Mouse (Mus musculus) thymus, postnatal 0 days (tissue): Measurements from ENCODE around the gene Cyp4f18. TPM values are rescaled to one million over a fixed set of nuclear protein-coding genes. Genes with fewer than 3 reads are reported as not detected.
A peak's percentile ranks its signal among the peaks of the same experiment; 100 is the strongest.
"Not testable (repeated sequence)": the region's sequence is repeated elsewhere in the genome, so short reads cannot be mapped to it uniquely, and the experiment has no call there.

Experiments
- DNase-seq: peaks from one replicate; pipeline ENCODE4 v3.0.0-alpha.2; 2015; ENCODE audit warnings: low spot score
- polyA plus RNA-seq: library from polyadenylated mRNA; unstranded; fragments of >200 nt; fragmentation: Nextera tagmentation; extraction: Ambion mirVana; gene quantifications from 2 replicates; pipeline ENCODE4 v1.2.1, GENCODE M21; 2015

The Cyp4f18 gene
- 1.5 and 1.9 TPM in 2 replicates for polyA plus RNA-seq

- no peak for DNase-seq
These were observed at the start of gene Cyp4f18 for GRCm38 (mm10) chr8:72009473-72009872. Gene Cyp4f18, minus strand, starts transcription at chr8:72009626.

- not testable (repeated sequence) for DNase-seq
These were observed 48.2 kb upstream of the Cyp4f18 start for GRCm38 (mm10) chr8:72057643-72058042.

GRCm38 (mm10) chr8:72054633-72055032 lies 45.2 kb upstream of the Cyp4f18 start:
- DNase-seq, result not testable (repeated sequence)

GRCm38 (mm10) chr8:72042493-72042892 lies 33.1 kb upstream of the Cyp4f18 start:
- DNase-seq, result no peak

DNA sequence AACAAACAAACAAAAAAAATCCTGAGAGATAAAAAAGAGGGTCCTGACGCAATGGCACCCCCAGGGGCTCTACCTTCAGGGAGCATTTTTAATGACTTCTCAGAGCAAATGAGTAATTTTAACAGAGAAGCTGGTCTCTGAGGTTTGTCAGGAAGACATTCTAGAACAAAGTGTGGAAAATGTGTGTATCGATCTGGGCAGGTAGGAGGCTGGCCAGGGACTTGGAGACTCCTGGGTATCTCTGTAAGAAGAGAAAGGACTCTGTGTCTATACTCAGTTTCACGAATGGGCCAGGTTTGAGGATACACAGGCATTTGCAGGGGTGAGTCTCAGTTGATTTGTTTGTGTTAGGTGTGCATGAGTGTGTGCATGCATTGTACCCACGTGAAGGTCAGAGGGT lies 31.5 kb upstream of the Cyp4f18 start, which contains the start of gene Olfr372:
Olfr372 (plus strand) TSS at position 301 of the 400 bp plus-strand sequence.
- not testable (repeated sequence) for DNase-seq

GRCm38 (mm10) chr8:72032926-72033325 lies 23.5 kb upstream of the Cyp4f18 start:
- DNase-seq, result not testable (repeated sequence)

DNA sequence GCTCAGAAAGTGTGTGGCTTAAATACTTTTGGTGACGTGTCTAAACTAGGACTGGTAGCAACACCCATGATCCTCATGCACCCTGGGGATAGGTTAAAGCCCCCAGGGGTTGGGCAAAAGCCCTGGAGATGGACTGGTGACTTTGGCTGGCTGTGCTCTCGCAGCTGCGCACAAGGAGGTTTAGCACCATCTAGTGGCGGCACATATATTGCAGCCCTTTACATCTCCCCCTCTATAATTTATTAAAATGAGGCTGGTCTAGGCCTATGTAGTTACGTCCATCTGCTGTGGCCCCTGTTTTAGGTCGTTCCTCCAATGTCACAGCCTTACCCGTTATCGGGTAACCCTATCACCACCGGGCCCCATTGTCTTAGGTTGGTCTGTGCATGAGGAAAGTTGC lies 15.5 kb upstream of the Cyp4f18 start:
- not testable (repeated sequence) for DNase-seq

- DNase-seq, result no peak
These were observed 10.4 kb upstream of the Cyp4f18 start for GRCm38 (mm10) chr8:72019816-72020215.

GRCm38 (mm10) chr8:72019022-72019421 lies 9.6 kb upstream of the Cyp4f18 start:
- DNase-seq, result not testable (repeated sequence)

DNA sequence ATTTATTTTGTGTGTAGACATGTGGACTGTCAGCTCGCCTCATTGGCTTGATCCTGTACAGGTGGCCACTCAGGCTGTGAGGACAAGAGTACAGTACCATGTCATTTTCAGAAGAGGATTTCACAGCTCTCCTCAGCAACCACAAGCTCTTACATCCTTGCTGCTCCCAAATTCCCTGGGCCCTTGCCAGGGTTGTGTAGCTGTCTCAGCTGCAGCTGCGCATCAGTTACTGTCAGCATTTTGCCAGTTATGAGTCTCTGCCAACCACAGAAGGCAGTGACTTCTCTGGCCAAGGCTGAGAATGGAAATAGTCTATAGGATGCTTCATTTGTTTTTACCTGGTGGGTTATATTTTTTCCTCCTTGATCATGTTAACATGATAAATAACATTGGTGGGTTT lies 8.7 kb upstream of the Cyp4f18 start:
- no peak for DNase-seq

GRCm38 (mm10) chr8:72017339-72017738 lies 7.9 kb upstream of the Cyp4f18 start:
- DNase-seq, result not testable (repeated sequence)

DNA sequence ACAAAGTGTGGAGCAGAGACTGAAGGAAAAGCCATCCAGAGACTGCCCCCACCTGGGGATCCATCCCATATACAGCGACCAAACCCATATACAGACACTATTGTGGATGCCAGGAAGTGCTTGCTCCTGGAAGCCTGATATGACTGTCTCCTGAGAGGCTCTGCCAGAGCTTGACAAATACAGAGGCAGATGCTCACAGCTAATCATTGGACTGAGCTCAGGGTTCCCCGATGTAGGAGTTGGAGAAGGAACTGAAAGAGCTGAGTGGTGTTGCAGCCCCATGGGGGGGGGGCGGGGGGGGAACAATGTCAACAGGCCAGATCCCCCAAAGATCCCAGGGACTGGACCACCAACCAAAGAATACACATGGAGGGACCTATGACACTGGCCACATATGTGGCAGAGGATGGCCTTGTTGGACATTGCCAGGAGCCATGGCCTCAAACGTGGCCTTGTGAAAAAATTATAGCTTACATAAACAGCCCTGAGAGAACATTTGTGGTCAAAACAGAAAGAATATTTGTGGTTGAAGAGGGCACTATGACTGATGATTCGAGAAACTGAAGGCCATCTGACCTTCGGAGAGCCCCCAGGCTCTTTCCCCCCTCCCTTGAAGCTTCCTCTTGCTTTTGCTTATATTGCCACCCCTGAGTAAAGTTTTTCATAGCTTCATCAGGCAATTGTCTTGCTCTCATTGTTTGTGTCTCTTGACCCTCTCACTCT lies 4.2 kb upstream of the Cyp4f18 start:
- not testable (repeated sequence) for DNase-seq

DNA sequence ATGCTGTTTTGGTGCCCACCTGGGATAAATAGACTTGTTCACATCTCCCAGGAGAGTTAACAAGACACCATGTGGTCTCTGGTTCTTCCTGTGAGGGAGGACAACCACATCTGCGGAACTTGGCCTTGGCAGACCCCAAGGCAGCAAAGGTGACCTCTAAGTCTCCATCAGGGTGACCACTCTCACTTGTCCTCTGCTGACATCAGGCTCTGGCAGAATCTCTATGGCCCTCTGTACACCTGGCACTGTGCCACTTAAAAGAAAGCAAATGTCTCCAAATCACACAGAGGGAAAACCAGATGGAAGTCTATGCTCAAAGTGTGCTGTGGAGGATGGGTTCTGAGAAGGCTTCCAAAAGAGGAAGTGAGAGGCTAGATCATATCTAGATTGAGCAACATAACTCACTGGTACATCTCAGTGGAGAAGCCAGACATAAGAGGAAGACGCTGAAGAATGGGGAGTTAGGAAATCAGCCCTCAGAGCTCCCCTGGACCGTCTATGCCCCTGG lies 1.2 kb downstream of the Cyp4f18 start:
- DNase-seq, result no peak

- no peak for DNase-seq
These were observed 2.7 kb downstream of the Cyp4f18 start for GRCm38 (mm10) chr8:72006763-72007162.

GRCm38 (mm10) chr8:72005912-72006311 lies 3.5 kb downstream of the Cyp4f18 start:
- DNase-seq, result no peak

DNA sequence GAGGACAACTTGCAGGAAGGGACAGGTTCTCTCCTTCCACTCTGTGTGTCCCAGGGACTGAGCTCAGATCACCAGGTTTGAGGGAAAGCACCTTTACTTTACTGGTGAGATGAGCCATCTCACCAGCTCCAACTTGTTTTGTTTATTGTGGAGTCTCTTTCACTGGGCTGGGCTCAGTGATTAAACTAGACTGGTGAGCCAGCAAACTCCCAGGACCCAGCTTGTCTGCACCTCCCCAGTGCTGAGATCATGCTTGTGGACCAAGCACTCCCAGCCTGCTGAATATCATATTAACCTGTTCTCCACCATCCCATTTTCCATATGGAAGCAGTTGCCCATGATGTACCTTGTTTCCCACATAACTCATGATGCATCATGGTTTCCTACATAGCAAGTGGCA lies 6.5 kb downstream of the Cyp4f18 start:
- no peak for DNase-seq

GRCm38 (mm10) chr8:72000223-72000622 lies 9.2 kb downstream of the Cyp4f18 start:
- DNase-seq, result no peak

DNA sequence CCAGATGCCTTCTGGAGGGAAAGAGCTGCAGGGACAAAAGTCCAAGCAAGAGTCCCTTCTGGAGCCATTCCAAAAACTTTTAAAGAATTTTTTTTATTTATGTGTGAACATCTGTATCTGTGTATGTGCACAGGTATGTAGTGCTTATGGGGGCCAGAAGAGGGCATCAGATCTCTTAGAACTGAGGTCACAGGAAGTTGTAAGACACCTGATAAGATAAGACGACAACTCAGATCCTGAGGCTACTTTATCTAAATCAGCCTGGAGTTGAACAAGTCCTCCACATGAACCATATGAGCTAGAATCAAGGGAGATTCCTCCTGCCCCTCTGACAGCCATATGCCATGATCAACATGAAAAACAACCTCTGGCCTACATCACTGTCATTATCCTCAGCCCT lies 10.0 kb downstream of the Cyp4f18 start:
- no peak for DNase-seq

GRCm38 (mm10) chr8:71988867-71989599 lies 20.4 kb downstream of the Cyp4f18 start:
- no peak for DNase-seq

- peak; percentile 71 for DNase-seq
These were observed 21.1 kb downstream of the Cyp4f18 start for GRCm38 (mm10) chr8:71988110-71988866.

DNA sequence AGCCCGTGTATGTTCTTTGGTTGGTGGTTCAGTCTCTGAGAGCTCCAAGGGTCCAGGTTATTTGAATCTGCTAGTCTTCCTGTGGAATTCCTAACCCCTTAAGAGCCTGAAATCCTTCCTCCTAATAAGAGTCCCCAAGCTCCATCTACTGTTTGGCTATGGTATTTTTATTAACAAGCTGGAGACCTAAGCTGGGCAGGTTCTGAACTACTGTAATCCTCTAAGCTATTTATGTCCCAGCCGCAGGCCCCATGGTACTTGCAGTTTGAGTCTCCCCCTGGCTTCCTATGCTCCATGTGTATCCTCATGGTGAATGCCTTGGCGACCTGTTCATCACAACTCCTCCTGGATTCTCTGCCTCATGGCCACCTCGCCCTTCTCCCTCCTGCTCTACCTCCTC lies 24.8 kb downstream of the Cyp4f18 start:
- no peak for DNase-seq

DNA sequence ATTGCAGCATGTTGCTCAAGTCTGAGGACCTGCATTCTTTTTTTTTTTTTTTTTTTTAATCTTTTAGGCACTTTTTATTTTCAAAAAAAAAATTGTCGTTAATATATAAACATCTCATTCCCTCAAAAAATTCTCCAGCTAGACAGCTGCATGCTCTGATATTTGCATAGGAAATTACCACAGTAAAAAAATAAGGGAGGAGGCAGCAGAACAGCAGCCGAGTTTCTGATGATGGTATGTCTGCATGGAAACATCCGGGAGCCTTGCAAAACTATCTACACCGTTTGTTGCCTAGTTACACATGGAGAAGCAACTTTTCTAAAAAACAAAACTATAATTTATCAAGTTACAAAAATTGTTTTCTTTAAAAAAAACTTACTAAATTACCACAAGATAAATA lies 28.0 kb downstream of the Cyp4f18 start:
- no peak for DNase-seq
